Comparison of ENCODE assay signal across 12 mouse cellular contexts in the genomic region with DNA sequence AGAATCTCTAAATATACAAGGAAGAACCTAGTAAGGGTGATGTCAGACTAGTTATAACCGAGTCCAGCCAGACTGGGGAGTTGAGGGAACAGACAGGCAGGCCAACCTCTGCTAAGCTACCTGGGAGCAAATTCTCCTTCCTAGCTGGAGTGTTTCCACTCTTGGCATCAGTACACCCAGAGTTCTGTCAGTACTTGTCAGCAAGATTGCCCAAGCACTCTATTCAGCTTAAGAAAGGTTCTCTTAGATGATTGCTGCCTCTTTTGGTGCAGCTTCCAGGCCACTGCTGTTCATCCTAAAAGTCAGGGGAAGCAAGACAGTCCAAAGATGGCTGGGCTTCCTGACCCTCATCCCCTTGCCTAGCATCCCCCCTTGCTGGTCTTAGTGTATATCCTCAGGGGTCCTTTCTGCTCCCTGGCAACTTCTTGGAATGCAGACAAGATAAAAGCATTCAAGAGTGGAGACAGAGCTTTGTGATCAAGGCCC. TPM values are rescaled to one million over a fixed set of nuclear protein-coding genes. Genes with fewer than 3 reads are reported as not detected.
DNase-seq lines count a peak whose midpoint lies in the region; ATAC-seq and TF ChIP-seq lines count a peak whose summit lies in the region.
"Had no signal": no experiment of that assay in that cellular context is flagged by ENCODE, and none has a peak within 500 bp of the region (broad histone marks: within the 10 kb centered on the region; RNA-seq: fewer than 3 reads in every experiment).

No protein-coding gene starts in this region.

- no peaks in the 10 kb centered on the region for H3K9me3 ChIP-seq in heart, embryonic 11.5 days (replicated peaks; ENCODE audit: control insufficient read depth, low read length)
- no peaks in the 10 kb centered on the region for H3K9me3 ChIP-seq in kidney, postnatal 0 days (replicated peaks; ENCODE audit: low read length)
- H3K9me3 ChIP-seq in neural tube, embryonic 13.5 days, result no peaks in the 10 kb centered on the region
- H3K9me3 ChIP-seq in stomach, postnatal 0 days (ENCODE audit: control insufficient read depth, low read length), result no peaks in the 10 kb centered on the region
- H3K9me3 ChIP-seq: forebrain, embryonic 12.5 days; liver, embryonic 13.5 days had no signal

- 0 out of 2 replicates have a peak, but pooled peaks cover 5% of the 10 kb centered on the region for H3K36me3 ChIP-seq in heart, embryonic 11.5 days (ENCODE audit: control insufficient read depth, insufficient read depth, low read length)
- H3K36me3 ChIP-seq in kidney, postnatal 0 days (ENCODE audit: insufficient read depth, low read length), result 0 out of 2 replicates have a peak, but pooled peaks cover 4% of the 10 kb centered on the region
- peaks cover 27% of the 10 kb centered on the region for H3K36me3 ChIP-seq in neural tube, embryonic 13.5 days
- peaks cover 7% of the 10 kb centered on the region for H3K36me3 ChIP-seq in stomach, postnatal 0 days (ENCODE audit: control insufficient read depth, insufficient read depth, low read length)

- no peaks in the 10 kb centered on the region for H3K27me3 ChIP-seq in heart, embryonic 11.5 days (ENCODE audit: control insufficient read depth, insufficient read depth, low read length)
- no peaks in the 10 kb centered on the region for H3K27me3 ChIP-seq in kidney, postnatal 0 days (ENCODE audit: insufficient read depth, low read length)
- H3K27me3 ChIP-seq in neural tube, embryonic 13.5 days, result no peaks in the 10 kb centered on the region
- H3K27me3 ChIP-seq in stomach, postnatal 0 days (ENCODE audit: control insufficient read depth, insufficient read depth, low read length), result no peaks in the 10 kb centered on the region
- H3K27me3 ChIP-seq: forebrain, embryonic 12.5 days; liver, embryonic 13.5 days had no signal

- peak overlapping the region; percentile 0; the same call in 1 of the 2 replicates for H3K4me2 ChIP-seq in heart, embryonic 11.5 days
- H3K4me2 ChIP-seq in kidney, postnatal 0 days (ENCODE audit: low read length), result no peak overlapping the region
- H3K4me2 ChIP-seq in neural tube, embryonic 13.5 days, result no peak overlapping the region
- no peak overlapping the region for H3K4me2 ChIP-seq in stomach, postnatal 0 days (replicated peaks; ENCODE audit: low read depth)
- H3K4me2 ChIP-seq: forebrain, embryonic 12.5 days; liver, embryonic 13.5 days had no signal

- H3K4me1 ChIP-seq in heart, embryonic 11.5 days (ENCODE audit: control insufficient read depth, insufficient read depth, low read length), result peaks cover 19% of the 10 kb centered on the region
- peaks cover 14% of the 10 kb centered on the region for H3K4me1 ChIP-seq in kidney, postnatal 0 days (replicated peaks; ENCODE audit: insufficient read depth, low read length)
- H3K4me1 ChIP-seq in neural tube, embryonic 13.5 days (replicated peaks), result peaks cover 90% of the 10 kb centered on the region
- H3K4me1 ChIP-seq in stomach, postnatal 0 days (replicated peaks; ENCODE audit: control insufficient read depth, insufficient read depth), result peaks cover 4% of the 10 kb centered on the region

- TF ChIP-seq EP300 in stomach, postnatal 0 days (optimal IDR thresholded peaks at IDR 0.05), result no peak

- H3K4me3 ChIP-seq in heart, embryonic 11.5 days (ENCODE audit: low read depth, low read length), result no peak overlapping the region
- H3K4me3 ChIP-seq in kidney, postnatal 0 days (replicated peaks; ENCODE audit: low read depth, low read length), result no peak overlapping the region
- H3K4me3 ChIP-seq in neural tube, embryonic 13.5 days, result no peak overlapping the region
- no peak overlapping the region for H3K4me3 ChIP-seq in stomach, postnatal 0 days (ENCODE audit: low read depth, low read length)
- H3K4me3 ChIP-seq: forebrain, embryonic 12.5 days; liver, embryonic 13.5 days; myocyte had no signal

- 39% methylated on average over 1 of the region's 1 CpGs for WGBS in heart, embryonic 11.5 days (ENCODE audit: insufficient replicate concordance)
- 48% methylated on average over 1 of the region's 1 CpGs for WGBS in kidney, postnatal 0 days
- WGBS in neural tube, embryonic 13.5 days, result 62% methylated on average over 1 of the region's 1 CpGs
- 30% methylated on average over 1 of the region's 1 CpGs for WGBS in stomach, postnatal 0 days

- H3K27ac ChIP-seq in heart, embryonic 11.5 days (ENCODE audit: low read depth, low read length), result peak overlapping the region; percentile 71; the same call in 1 of the 2 replicates
- peak overlapping the region; percentile 62 for H3K27ac ChIP-seq in kidney, postnatal 0 days
- H3K27ac ChIP-seq in neural tube, embryonic 13.5 days (replicated peaks), result 0 out of 2 replicates have a peak overlapping the region, but pooled peaks have one; percentile 38
- peak overlapping the region; percentile 73; the same call in 1 of the 2 replicates for H3K27ac ChIP-seq in stomach, postnatal 0 days (replicated peaks)
- H3K27ac ChIP-seq: forebrain, embryonic 12.5 days; liver, embryonic 13.5 days had no signal

- no peak for ATAC-seq in heart, embryonic 11.5 days (replicated peaks; ENCODE audit: insufficient number of reproducible peaks, low FRiP score, low TSS enrichment)
- ATAC-seq in kidney, postnatal 0 days (replicated peaks; ENCODE audit: low FRiP score, low read depth), result no peak
- no peak for ATAC-seq in neural tube, embryonic 13.5 days (ENCODE audit: low read depth)
- no peak for ATAC-seq in stomach, postnatal 0 days (ENCODE audit: low FRiP score, low TSS enrichment)

- TF ChIP-seq CTCF in kidney, postnatal 0 days (IDR thresholded peaks at IDR 0.05; ENCODE audit: low read depth), result no peak
- TF ChIP-seq CTCF in stomach, postnatal 0 days (IDR thresholded peaks at IDR 0.05; ENCODE audit: low read depth), result no peak

- H3K9ac ChIP-seq in heart, embryonic 11.5 days (ENCODE audit: low read depth, low read length), result no peak overlapping the region
- H3K9ac ChIP-seq in kidney, postnatal 0 days (ENCODE audit: low read depth, low read length), result no peak overlapping the region
- H3K9ac ChIP-seq in neural tube, embryonic 13.5 days, result no peak overlapping the region
- no peak overlapping the region for H3K9ac ChIP-seq in stomach, postnatal 0 days (ENCODE audit: low read length)
- H3K9ac ChIP-seq: forebrain, embryonic 12.5 days; liver, embryonic 13.5 days had no signal

- intact Hi-C loops in heart, postnatal 25 days (cut with DNase I), result no loop called here

- DNase-seq in heart, postnatal 25 days (ENCODE audit: low spot score), result no peak
- no peak for DNase-seq in kidney, postnatal 0 days (ENCODE audit: low spot score)
- no peak for DNase-seq in kidney, postnatal 10 days
- no peak for DNase-seq in neural tube, embryonic 10.5 days (ENCODE audit: extremely low spot score, low spot score)
- no peak for DNase-seq in stomach, postnatal 0 days (ENCODE audit: low spot score)
- DNase-seq in right cerebral cortex, postnatal 4 days, result no peak
- DNase-seq: cerebellum, adult 18-20 months; liver, embryonic 13.5 days had no signal

RNA-seq across cellular contexts. Expression of a gene that starts 24.3 kb away (rescaled TPM):
- polyA plus RNA-seq in heart, embryonic 11.5 days (2014; fragmentation: Nextera tagmentation; extraction: Ambion mirVana), result 6.4 and 6.7 TPM in 2 replicates
- 10 to 100 TPM; 25.8 to 26.7 TPM for total RNA-seq in heart, postnatal 25 days (2021)
- 2.6 and 2.8 TPM in 2 replicates for polyA plus RNA-seq in kidney, postnatal 0 days (2015; fragmentation: Nextera tagmentation; extraction: Ambion mirVana)
- 42.6 and 50.5 TPM in 2 replicates for polyA plus RNA-seq in neural tube, embryonic 13.5 days (2015; fragmentation: Nextera tagmentation; extraction: Ambion mirVana)
- 3.4 and 3.5 TPM in 2 replicates for polyA plus RNA-seq in stomach, postnatal 0 days (2015; fragmentation: Nextera tagmentation; extraction: Ambion mirVana)
